Mouse (Mus musculus) testis, postnatal 10 days (tissue): ENCODE measurements around the gene Fam193b.

Experiments
- DNase-seq: peaks from one replicate; pipeline ENCODE4 v3.0.0; 2021; ENCODE audit warnings: low spot score

Fam193b gene

GRCm38 (mm10) chr13:55527212-55527611 lies 43.7 kb downstream of the Fam193b start:
- no peak for DNase-seq

- DNase-seq, result no peak
Observed at GRCm38 (mm10) chr13:55525733-55526553, 45.0 kb downstream of the Fam193b start.

GRCm38 (mm10) chr13:55523951-55524600 lies 46.8 kb downstream of the Fam193b start:
- DNase-seq, result no peak

- peak; percentile 75 for DNase-seq
Observed at GRCm38 (mm10) chr13:55523278-55523677, 47.6 kb downstream of the Fam193b start.

GRCm38 (mm10) chr13:55522730-55523129 lies 48.2 kb downstream of the Fam193b start:
- DNase-seq, result peak; percentile 41

GRCm38 (mm10) chr13:55519606-55520005 lies 51.3 kb downstream of the Fam193b start:
- DNase-seq, result no peak

- peak; percentile 97 for DNase-seq
Observed at GRCm38 (mm10) chr13:55516955-55517354, 54.0 kb downstream of the Fam193b start.

GRCm38 (mm10) chr13:55513828-55514227 lies 57.1 kb downstream of the Fam193b start:
- no peak for DNase-seq

GRCm38 (mm10) chr13:55513111-55513748 lies 57.7 kb downstream of the Fam193b start, which contains the start of gene Pdlim7:
Gene Pdlim7, minus strand, starts transcription at chr13:55513676.
- DNase-seq, result peak; percentile 96

GRCm38 (mm10) chr13:55512379-55513031 lies 58.4 kb downstream of the Fam193b start:
- peak; percentile 70 for DNase-seq

GRCm38 (mm10) chr13:55511492-55511861 lies 59.4 kb downstream of the Fam193b start:
- DNase-seq, result no peak

- DNase-seq, result peak; percentile 82
Observed at GRCm38 (mm10) chr13:55510668-55511491, 60.0 kb downstream of the Fam193b start.

GRCm38 (mm10) chr13:55510332-55510667 lies 60.6 kb downstream of the Fam193b start:
- DNase-seq, result no peak

- DNase-seq, result no peak
Observed at GRCm38 (mm10) chr13:55508531-55508930, 62.4 kb downstream of the Fam193b start.

- DNase-seq, result no peak
Observed at GRCm38 (mm10) chr13:55507877-55508276, 63.0 kb downstream of the Fam193b start.

- DNase-seq, result no peak
Observed at GRCm38 (mm10) chr13:55506697-55507096, 64.2 kb downstream of the Fam193b start.

GRCm38 (mm10) chr13:55505810-55506209 lies 65.1 kb downstream of the Fam193b start:
- DNase-seq, result no peak

- DNase-seq, result no peak
Observed at GRCm38 (mm10) chr13:55504390-55504789, 66.5 kb downstream of the Fam193b start.

- DNase-seq, result no peak
Observed at GRCm38 (mm10) chr13:55502405-55502804, 68.5 kb downstream of the Fam193b start.

- DNase-seq, result no peak
Observed at GRCm38 (mm10) chr13:55500575-55500974, 70.3 kb downstream of the Fam193b start.

- DNase-seq, result no peak
Observed at GRCm38 (mm10) chr13:55498906-55499305, 72.0 kb downstream of the Fam193b start.

GRCm38 (mm10) chr13:55496661-55497060 lies 74.3 kb downstream of the Fam193b start:
- DNase-seq, result peak; percentile 48
